Mouse (Mus musculus) frontal cortex, postnatal 14 days (tissue): ENCODE data around the gene Dnajc6.
A peak's percentile ranks its signal among the peaks of the same experiment; 100 is the strongest.

ENCODE experiments used
- DNase-seq, 2 experiments: peaks; one replicate each; pipeline ENCODE4 v3.0.0; 2022; ENCODE audit warnings: low spot score in 2 of 2

The Dnajc6 gene

GRCm38 (mm10) chr4:101496534-101497237 is at the start of gene Dnajc6:
TSS of gene Dnajc6 (plus strand) at chr4:101496648.
- DNase-seq, result no peak

- no peak for DNase-seq
Observed at GRCm38 (mm10) chr4:101448701-101449100, 47.7 kb upstream of the Dnajc6 start.

- DNase-seq, result no peak
Observed at GRCm38 (mm10) chr4:101449344-101449743, 47.1 kb upstream of the Dnajc6 start.

GRCm38 (mm10) chr4:101450150-101450780 is 46.2 kb upstream of the Dnajc6 start:
- DNase-seq, result peak; percentile 67 to 82

- DNase-seq, result no peak
Observed at GRCm38 (mm10) chr4:101451089-101451488, 45.4 kb upstream of the Dnajc6 start.

- no peak for DNase-seq
Observed at GRCm38 (mm10) chr4:101452829-101453228, 43.6 kb upstream of the Dnajc6 start.

- no peak for DNase-seq
Observed at GRCm38 (mm10) chr4:101457176-101457575, 39.3 kb upstream of the Dnajc6 start.

- peak in 1 of 2 experiments; percentile 47 for DNase-seq
Observed at GRCm38 (mm10) chr4:101458341-101458740, 38.1 kb upstream of the Dnajc6 start.

- DNase-seq, result no peak
Observed at GRCm38 (mm10) chr4:101459358-101459757, 37.1 kb upstream of the Dnajc6 start.

GRCm38 (mm10) chr4:101460114-101460513 is 36.3 kb upstream of the Dnajc6 start:
- no peak for DNase-seq

- DNase-seq, result no peak
Observed at GRCm38 (mm10) chr4:101462065-101462464, 34.4 kb upstream of the Dnajc6 start.

- no peak for DNase-seq
Observed at GRCm38 (mm10) chr4:101466264-101466663, 30.2 kb upstream of the Dnajc6 start.

- DNase-seq, result no peak
Observed at GRCm38 (mm10) chr4:101469242-101469641, 27.2 kb upstream of the Dnajc6 start.

GRCm38 (mm10) chr4:101470543-101470942 is 25.9 kb upstream of the Dnajc6 start:
- no peak for DNase-seq

GRCm38 (mm10) chr4:101472767-101473166 is 23.7 kb upstream of the Dnajc6 start:
- no peak for DNase-seq

GRCm38 (mm10) chr4:101490320-101490917 is 6.0 kb upstream of the Dnajc6 start:
- DNase-seq, result no peak

GRCm38 (mm10) chr4:101491704-101492103 is 4.7 kb upstream of the Dnajc6 start:
- no peak for DNase-seq

- no peak for DNase-seq
Observed at GRCm38 (mm10) chr4:101493611-101494197, 2.7 kb upstream of the Dnajc6 start.

GRCm38 (mm10) chr4:101496188-101496533 is 287 bp upstream of the Dnajc6 start:
- no peak for DNase-seq

- DNase-seq, result no peak
Observed at GRCm38 (mm10) chr4:101497336-101497735, 888 bp downstream of the Dnajc6 start.

GRCm38 (mm10) chr4:101504470-101505007 is 8.1 kb downstream of the Dnajc6 start:
- no peak for DNase-seq

GRCm38 (mm10) chr4:101505966-101506365 is 9.5 kb downstream of the Dnajc6 start:
- no peak for DNase-seq
